Mouse (Mus musculus) C2C12 (cell line): ENCODE data around the gene Macrod1.

Experiments used
- CTCF ChIP-seq: IDR thresholded peaks from one replicate; pipeline ENCODE4 v1.5.1; 2011; ENCODE audit not compliant: control insufficient read depth, insufficient read depth, insufficient read length
- MAX ChIP-seq: IDR thresholded peaks from one replicate; pipeline ENCODE4 v1.6.1; 2011; ENCODE audit warnings: mild to moderate bottlenecking, control low read depth
- MYOD1 ChIP-seq: IDR thresholded peaks from one replicate; pipeline ENCODE4 v1.6.1; 2011; ENCODE audit warnings: low read depth; ENCODE audit not compliant: control insufficient read depth, insufficient read length

DNA sequence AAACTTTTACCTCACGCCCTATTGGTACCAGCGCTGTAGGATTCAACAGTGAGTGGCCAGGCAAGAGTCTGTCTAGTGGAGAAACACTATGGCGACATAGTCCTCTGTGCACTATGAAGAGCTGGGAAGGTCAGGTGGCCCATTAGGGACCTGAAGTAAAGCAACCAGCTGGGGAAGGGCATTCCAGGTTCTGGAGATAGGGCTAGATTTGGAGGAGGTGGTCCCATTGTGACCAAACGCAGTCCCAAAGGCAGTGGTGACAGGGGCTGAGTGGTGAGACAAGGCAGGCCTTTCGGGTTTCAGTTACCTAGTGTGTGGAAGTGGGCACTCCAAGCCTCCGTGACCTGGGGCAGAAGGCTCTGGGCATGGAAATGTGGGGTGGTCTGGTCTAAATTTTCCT is 1.9 kb downstream of the Macrod1 start:
- TF ChIP-seq MYOD1, result no peak
- TF ChIP-seq MAX, result no peak
- TF ChIP-seq CTCF, result no peak
